Mouse (Mus musculus) c-Kit-negative CD71-positive TER-119-positive erythroid progenitor cells, embryonic 14.5 days (primary cell): ENCODE measurements at regions not wholly inside any gene's neighbourhood (a gene's known extent, or its start where the extent isn't known, plus 50 kb on each side); places are given as distances from the start of the nearest gene placed in this dataset.
"Not testable (repeated sequence)": the region's sequence is repeated elsewhere in the genome, so short reads cannot be mapped to it uniquely, and the experiment has no call there.

Source experiments
- DNase-seq: peaks from one replicate; pipeline ENCODE4 v3.0.0-alpha.2; 2013; ENCODE audit warnings: low read depth, low spot score

DNA sequence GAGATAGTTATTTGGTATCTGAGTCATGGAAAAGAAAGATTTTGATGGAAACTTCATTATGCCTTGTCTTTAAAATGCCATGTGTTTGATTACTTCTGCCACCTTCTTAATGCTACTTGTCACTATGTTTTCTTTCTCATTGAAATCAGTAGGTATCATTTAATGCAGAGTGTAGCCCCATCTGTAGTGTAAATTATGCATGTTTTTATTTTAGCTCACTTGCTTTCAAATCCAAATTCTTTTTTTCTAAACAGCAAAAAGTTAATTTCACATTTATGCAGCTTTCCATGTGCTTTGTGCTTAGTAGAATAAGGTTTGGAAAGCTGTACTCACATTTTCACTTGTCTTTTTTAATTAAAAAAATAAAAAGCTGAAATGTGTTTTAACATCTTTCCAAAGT is 748.0 kb upstream of the Epha7 start:
- DNase-seq = no peak

GRCm38 (mm10) chr4:28065828-28066227 is 747.1 kb upstream of the Epha7 start:
- no peak for DNase-seq

- no peak for DNase-seq
Measured at GRCm38 (mm10) chr4:28079030-28079429, 733.9 kb upstream of the Epha7 start.

DNA sequence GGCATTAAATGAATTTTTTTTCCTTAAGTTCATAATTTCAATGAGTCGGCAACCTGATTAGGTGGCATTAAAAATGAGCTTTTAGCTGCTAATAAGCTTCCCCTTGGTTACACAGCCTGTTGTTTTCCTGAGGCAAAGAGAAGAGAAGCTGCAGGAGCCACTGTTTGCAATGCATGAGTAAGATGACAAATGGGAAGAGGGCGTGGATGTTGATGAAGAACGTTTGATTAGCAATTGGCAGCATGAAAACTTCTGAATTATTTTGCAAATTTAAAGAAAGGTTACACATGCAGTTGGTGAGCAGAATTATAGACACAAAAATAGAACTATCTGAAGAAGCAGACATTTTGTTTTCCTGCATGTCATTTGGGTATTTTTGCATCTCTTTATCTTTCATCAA is 720.1 kb upstream of the Epha7 start:
- no peak for DNase-seq

GRCm38 (mm10) chr4:28143165-28143564 is 669.8 kb upstream of the Epha7 start:
- no peak for DNase-seq

DNA sequence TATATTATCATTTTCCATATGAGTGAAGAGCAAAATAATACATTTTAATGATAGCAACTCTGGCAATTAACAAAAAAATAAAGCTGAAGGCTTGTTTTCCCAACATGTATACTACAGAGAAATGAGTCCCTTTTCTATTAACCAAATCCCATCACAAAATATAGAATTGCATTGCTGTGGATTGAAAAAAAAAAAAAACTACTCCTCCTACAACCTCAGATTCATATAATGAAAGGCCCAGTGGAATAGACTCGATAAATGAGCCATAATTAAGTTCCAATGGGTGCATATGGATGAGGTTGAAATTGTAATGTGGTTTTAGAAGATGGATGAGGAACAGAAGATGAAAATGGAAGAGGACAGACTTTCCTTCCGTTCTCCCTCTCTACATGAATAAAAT is 657.8 kb upstream of the Epha7 start:
- no peak for DNase-seq

DNA sequence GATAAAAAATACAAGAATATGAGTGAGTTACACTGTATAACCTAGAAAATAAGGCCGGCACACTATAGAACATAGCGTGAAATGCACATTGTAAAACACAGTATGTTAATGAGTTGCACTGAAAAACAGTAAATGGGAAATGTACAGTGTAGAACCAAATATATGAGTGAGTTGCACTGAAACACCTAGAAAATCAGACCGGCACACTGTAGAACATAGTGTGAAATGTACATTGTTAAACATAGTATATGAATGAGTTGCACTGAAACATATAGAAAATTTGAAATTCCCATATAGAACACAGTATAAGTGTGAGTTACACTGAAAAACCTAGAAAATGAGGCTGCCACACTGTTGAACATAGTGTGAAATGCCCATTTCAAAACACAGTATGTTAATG is 636.2 kb upstream of the Epha7 start:
- DNase-seq = peak; percentile 71

DNA sequence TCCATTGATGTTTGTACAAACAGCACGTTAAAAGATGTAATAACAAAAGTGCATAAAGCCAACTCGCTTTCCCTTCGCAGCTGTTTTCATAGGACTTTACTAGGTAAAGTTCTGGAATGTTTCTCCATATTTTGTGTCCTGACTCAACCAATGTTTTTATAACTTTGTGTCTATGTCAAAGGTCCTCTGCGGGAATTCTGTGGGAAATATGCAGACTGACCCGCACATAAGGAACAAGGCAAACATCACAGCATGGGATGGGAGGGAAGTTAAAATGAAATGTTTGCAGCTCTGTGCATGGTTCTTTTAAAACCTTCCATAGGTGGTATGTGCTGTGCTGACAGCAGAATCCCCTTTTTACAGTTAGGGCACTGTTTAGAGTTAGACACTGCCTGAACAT is 622.1 kb upstream of the Epha7 start:
- no peak for DNase-seq

GRCm38 (mm10) chr4:28227594-28228208 is 585.2 kb upstream of the Epha7 start:
- DNase-seq = no peak

GRCm38 (mm10) chr4:28235516-28235915 is 577.4 kb upstream of the Epha7 start:
- DNase-seq = not testable (repeated sequence)

DNA sequence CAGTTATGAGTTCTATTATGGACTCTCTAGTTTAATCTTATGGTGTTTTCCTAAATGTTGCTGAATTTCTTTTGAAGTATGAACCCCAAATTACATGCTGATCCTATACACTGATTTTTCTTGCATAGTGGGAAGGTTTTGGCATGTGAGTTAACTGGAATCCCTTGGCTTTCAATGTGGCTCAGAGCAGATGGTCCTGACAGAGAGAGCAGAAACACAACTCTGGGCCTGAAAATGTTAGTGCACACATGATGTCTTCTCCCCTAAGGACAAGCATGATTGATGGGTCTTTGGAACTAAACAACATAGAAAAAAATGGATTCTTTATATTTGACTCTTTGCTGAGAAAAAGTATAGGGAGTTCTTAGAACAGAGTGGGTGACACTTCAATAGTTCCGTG is 570.7 kb upstream of the Epha7 start:
- DNase-seq = no peak
